Mouse (Mus musculus): Measurements from ENCODE around the gene Josd1. TPM values are rescaled to one million over a fixed set of nuclear protein-coding genes. Genes with fewer than 3 reads are reported as not detected.
A peak's percentile ranks its signal among the peaks of the same experiment; 100 is the strongest.

Gene Josd1
- polyA plus RNA-seq, 1 experiment from 2014 or later = 18.6 TPM

DNA sequence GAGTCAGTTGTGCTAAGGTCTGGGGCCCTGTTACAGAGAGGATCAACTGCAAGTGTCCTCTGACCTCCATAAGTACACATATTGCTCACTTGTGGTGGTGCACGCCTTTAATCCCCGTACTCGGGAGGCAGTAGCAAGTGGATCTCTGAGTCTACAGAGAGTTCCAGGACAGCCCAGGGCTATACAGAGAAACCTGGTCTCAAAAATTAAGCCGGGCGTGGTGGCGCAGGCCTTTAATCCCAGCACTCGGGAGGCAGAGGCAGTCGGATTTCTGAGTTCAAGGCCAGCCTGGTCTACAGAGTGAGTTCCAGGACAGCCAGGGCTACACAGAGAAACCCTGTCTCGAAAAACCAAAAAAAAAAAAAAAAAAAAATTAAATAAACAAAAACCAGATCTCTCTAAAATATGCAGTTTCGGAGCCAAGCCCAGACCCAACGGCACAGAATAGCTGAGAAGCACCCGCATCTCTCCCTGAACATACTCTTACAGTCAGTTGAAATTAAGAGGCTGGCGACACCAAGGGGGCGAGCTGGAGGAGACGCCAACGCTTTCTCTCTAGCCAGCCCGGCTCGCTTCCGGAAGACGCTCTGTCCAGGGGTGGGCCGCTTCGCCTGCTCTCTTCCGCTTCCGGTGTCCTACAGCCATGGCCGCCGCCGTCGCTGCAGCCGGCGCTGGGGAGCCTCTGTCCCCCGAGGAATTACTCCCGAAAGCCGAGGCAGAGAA lies 17.3 kb downstream of the Josd1 start, which contains the start of gene Tomm22:
Gene Tomm22 (plus strand): TSS at position 613 of the 723 bp plus-strand sequence.
- Histone ChIP-seq H3K27ac (peak within 1 kb of the TSS; percentile 92), H3K36me3 (peaks cover 68% of the 10 kb centered on the region), H3K9me3 (no peaks in the 10 kb centered on the region), H3K27me3 (ENCODE audit: insufficient read depth, poor library complexity, severe bottlenecking) (no peaks in the 10 kb centered on the region), H3K4me3 (peak within 1 kb of the TSS; percentile 97), H3K4me1 (replicated peaks) (peaks cover 6% of the 10 kb centered on the region)
- peak; percentile 91 for DNase-seq (ENCODE audit: low spot score)
- 20% methylated on average over 33 of the region's 33 CpGs for WGBS

GRCm38 (mm10) chr15:79669195-79669594 lies 18.5 kb downstream of the Josd1 start:
- no peak for DNase-seq (ENCODE audit: low spot score)
- WGBS = 80% methylated on average over 10 of the region's 10 CpGs
- no peak overlapping the region for H3K4me3 ChIP-seq
- H3K27ac ChIP-seq = no peak overlapping the region
- H3K9me3 ChIP-seq = no peaks in the 10 kb centered on the region
- peaks cover 6% of the 10 kb centered on the region for H3K4me1 ChIP-seq (replicated peaks)
- no peaks in the 10 kb centered on the region for H3K27me3 ChIP-seq (ENCODE audit: insufficient read depth, poor library complexity, severe bottlenecking)
- peaks cover 67% of the 10 kb centered on the region for H3K36me3 ChIP-seq

DNA sequence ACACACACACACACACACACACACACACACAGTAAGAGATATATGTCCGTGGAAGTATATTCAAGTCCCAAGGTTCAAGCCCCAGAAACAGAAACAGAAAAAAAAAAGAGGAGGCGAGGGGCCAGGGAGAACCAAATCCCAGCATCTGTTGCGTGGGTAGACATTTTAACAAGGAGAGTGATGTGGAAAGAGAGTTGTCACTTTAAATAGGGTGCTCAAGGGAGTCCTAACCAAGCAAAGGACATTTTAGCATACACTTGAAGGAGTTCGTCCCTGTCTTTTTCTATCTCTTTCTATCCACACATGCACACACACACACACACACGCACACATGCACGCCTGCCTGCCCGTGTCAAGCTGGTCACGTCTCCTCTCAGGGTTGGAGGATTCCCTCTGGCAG lies 23.1 kb downstream of the Josd1 start:
- peaks cover 6% of the 10 kb centered on the region; the same call in 1 of the 2 replicates for H3K9me3 ChIP-seq
- 91% methylated on average over 8 of the region's 8 CpGs for WGBS
- H3K27me3 ChIP-seq (ENCODE audit: insufficient read depth, poor library complexity, severe bottlenecking) = no peaks in the 10 kb centered on the region
- peaks cover 71% of the 10 kb centered on the region for H3K36me3 ChIP-seq
- H3K4me3 ChIP-seq = no peak overlapping the region
- peaks cover 8% of the 10 kb centered on the region for H3K4me1 ChIP-seq (replicated peaks)
- H3K27ac ChIP-seq = no peak overlapping the region
- DNase-seq (ENCODE audit: low spot score) = no peak

DNA sequence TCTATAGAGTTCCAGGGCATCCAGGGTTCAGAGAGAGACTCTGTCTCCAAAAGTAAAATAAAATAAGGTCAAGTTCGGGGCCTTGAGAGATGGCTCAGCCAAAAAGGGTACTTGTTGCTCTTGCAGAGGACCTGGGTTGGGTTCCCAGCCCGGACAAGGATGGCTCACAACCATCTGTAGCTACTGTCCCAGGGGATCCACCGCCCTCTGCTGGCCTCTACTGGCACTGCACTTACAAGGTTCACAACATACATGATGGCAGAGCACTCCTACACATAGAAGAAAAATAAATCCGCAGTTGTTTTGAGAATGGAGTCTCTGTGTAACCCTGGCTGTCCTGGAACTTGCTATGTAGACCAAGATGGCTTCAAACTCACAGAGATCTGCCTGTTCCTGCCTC lies 25.9 kb downstream of the Josd1 start:
- DNase-seq (ENCODE audit: low spot score) = peak; percentile 35
- WGBS = 74% methylated on average over 4 of the region's 4 CpGs
- Histone ChIP-seq H3K4me1 (replicated peaks) (peaks cover 19% of the 10 kb centered on the region), H3K36me3 (peaks cover 55% of the 10 kb centered on the region), H3K4me3 (no peak overlapping the region), H3K9me3 (peaks cover 6% of the 10 kb centered on the region; the same call in 1 of the 2 replicates), H3K27me3 (ENCODE audit: insufficient read depth, poor library complexity, severe bottlenecking) (no peaks in the 10 kb centered on the region), H3K27ac (no peak overlapping the region)

- peaks cover 19% of the 10 kb centered on the region for H3K4me1 ChIP-seq (replicated peaks)
- under 1% methylated on average over 55 of the region's 55 CpGs for WGBS
- H3K4me3 ChIP-seq = peak within 1 kb of the TSS; percentile 84
- peak; percentile 98 for DNase-seq (ENCODE audit: low spot score)
- H3K9me3 ChIP-seq = peaks cover 6% of the 10 kb centered on the region; the same call in 1 of the 2 replicates
- H3K27me3 ChIP-seq (ENCODE audit: insufficient read depth, poor library complexity, severe bottlenecking) = no peaks in the 10 kb centered on the region
- peak within 1 kb of the TSS; percentile 100 for H3K27ac ChIP-seq
- peaks cover 28% of the 10 kb centered on the region for H3K36me3 ChIP-seq
These were observed 29.0 kb downstream of the Josd1 start, which contains the start of the genes Fam227a and Cby1 for GRCm38 (mm10) chr15:79658531-79659375. TSS of gene Fam227a (minus strand) at chr15:79658956. TSS of gene Cby1 (plus strand) at chr15:79659199.

DNA sequence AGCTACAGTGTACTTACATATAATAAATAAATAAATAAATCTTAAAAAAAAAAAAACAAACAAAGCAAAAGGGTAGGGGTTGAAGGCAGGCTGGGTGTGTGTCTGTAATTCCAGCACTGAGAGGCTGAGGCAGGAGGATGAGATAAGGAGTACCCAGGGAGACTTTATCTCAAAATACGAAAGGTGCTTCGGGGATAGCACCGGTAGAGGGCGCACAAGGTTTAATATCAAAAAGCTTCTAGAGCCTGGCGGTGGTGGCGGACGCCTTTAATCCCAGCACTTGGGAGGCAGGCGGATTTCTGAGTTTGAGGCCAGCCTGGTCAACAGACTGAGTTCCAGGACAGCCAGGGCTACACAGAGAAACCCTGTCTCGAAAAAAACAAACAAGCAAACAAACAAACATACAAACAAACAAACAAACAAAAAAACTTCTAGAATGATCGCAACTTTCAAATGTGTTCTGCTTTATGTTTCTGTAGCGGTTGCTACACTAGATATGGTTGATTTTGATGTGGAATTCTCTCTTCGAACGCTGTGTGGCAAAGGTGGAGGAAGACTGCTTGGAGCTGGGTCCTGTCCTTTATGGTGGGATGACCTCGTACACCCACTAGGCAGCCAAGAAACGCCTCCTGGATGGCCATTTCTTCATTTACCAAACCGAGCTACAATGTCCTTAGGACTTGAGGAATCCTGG lies 29.7 kb downstream of the Josd1 start:
- H3K27me3 ChIP-seq (ENCODE audit: insufficient read depth, poor library complexity, severe bottlenecking) = no peaks in the 10 kb centered on the region
- H3K9me3 ChIP-seq = peaks cover 6% of the 10 kb centered on the region; the same call in 1 of the 2 replicates
- peaks cover 19% of the 10 kb centered on the region for H3K4me1 ChIP-seq (replicated peaks)
- WGBS = 4% methylated on average over 16 of the region's 16 CpGs
- peaks cover 29% of the 10 kb centered on the region for H3K36me3 ChIP-seq
- H3K4me3 ChIP-seq = peak overlapping the region; percentile 84
- DNase-seq (ENCODE audit: low spot score) = peak; percentile 85
- peak overlapping the region; percentile 100 for H3K27ac ChIP-seq

- H3K36me3 ChIP-seq = peaks cover 26% of the 10 kb centered on the region
- H3K9me3 ChIP-seq = 0 out of 2 replicates have a peak, but pooled peaks cover 6% of the 10 kb centered on the region
- WGBS = 95% methylated on average over 14 of the region's 14 CpGs
- H3K27ac ChIP-seq = no peak overlapping the region
- H3K27me3 ChIP-seq (ENCODE audit: insufficient read depth, poor library complexity, severe bottlenecking) = no peaks in the 10 kb centered on the region
- no peak overlapping the region for H3K4me3 ChIP-seq
- no peak for DNase-seq (ENCODE audit: low spot score)
- peaks cover 19% of the 10 kb centered on the region for H3K4me1 ChIP-seq (replicated peaks)
These were observed 31.3 kb downstream of the Josd1 start for GRCm38 (mm10) chr15:79656451-79656850.

DNA sequence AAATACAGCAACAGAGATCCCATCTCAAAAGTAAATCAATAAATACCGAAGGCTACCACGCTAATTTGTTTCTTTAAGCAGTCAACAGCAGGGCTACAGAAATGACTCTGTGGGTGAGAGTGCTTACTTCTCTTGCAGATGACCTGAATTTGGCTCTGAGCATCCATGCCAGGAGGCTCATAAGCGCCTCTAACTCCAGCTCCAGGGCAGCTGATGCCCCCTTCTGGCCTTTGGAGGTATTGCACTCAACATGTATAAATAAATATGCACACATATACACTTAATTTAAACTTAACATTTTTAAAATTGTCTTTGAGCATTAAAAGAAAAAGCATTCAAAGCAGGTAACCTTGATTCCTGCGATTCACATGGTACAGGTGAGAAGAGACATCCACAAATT lies 36.2 kb downstream of the Josd1 start:
- no peaks in the 10 kb centered on the region for H3K27me3 ChIP-seq (ENCODE audit: insufficient read depth, poor library complexity, severe bottlenecking)
- H3K4me3 ChIP-seq = no peak overlapping the region
- no peak overlapping the region for H3K27ac ChIP-seq
- H3K9me3 ChIP-seq = 0 out of 2 replicates have a peak, but pooled peaks cover 4% of the 10 kb centered on the region
- DNase-seq (ENCODE audit: low spot score) = no peak
- peaks cover 52% of the 10 kb centered on the region for H3K36me3 ChIP-seq
- WGBS = 73% methylated on average over 4 of the region's 4 CpGs
- no peaks in the 10 kb centered on the region for H3K4me1 ChIP-seq (replicated peaks)

DNA sequence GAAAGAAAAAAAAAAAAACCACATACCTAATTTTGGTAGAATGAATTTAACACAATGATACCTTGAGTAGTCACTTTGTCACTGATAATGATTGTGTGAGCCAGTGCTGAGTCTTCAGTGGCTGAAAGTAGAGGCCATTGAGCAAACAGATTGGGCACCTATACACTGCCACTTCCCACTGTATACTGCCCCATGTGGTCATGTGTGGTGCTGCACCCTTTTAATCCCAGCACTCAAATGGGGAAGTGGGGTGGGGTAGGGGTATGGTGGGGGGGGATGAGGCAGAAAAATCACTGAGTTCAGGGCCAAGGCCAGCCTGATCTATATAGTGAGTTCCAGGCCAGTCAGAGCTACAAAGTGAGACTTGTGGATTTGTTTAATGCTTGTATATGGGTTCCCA lies 37.1 kb downstream of the Josd1 start:
- no peaks in the 10 kb centered on the region for H3K4me1 ChIP-seq (replicated peaks)
- H3K27me3 ChIP-seq (ENCODE audit: insufficient read depth, poor library complexity, severe bottlenecking) = no peaks in the 10 kb centered on the region
- H3K9me3 ChIP-seq = 0 out of 2 replicates have a peak, but pooled peaks cover 4% of the 10 kb centered on the region
- H3K27ac ChIP-seq = no peak overlapping the region
- peaks cover 54% of the 10 kb centered on the region for H3K36me3 ChIP-seq
- H3K4me3 ChIP-seq = no peak overlapping the region
- peak; percentile 49 for DNase-seq (ENCODE audit: low spot score)

GRCm38 (mm10) chr15:79648130-79648529 lies 39.6 kb downstream of the Josd1 start:
- Histone ChIP-seq H3K4me1 (replicated peaks) (no peaks in the 10 kb centered on the region), H3K27ac (no peak overlapping the region), H3K36me3 (peaks cover 61% of the 10 kb centered on the region), H3K9me3 (0 out of 2 replicates have a peak, but pooled peaks cover 4% of the 10 kb centered on the region), H3K4me3 (no peak overlapping the region), H3K27me3 (ENCODE audit: insufficient read depth, poor library complexity, severe bottlenecking) (no peaks in the 10 kb centered on the region)
- no peak for DNase-seq (ENCODE audit: low spot score)
- WGBS = 87% methylated on average over 12 of the region's 12 CpGs

DNA sequence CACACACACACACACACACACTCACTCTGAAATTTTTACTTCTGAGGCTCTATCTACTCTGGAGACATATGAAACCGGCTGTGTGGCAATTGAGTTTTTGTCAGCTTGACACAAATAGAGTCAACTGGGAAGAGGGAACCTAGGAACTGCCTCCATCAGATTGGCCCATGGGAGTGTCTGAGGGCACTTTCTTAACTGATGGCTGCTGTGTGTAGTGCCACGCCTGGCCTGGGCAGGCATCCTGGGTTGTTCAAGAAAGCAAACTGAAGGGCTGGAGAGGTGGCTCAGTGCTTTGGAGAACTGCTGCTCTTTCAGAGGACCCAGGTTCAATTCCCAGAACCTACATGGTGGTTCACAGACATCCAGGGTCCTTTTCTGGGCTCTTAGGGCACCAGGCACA lies 42.2 kb downstream of the Josd1 start:
- H3K36me3 ChIP-seq = peaks cover 63% of the 10 kb centered on the region
- DNase-seq (ENCODE audit: low spot score) = no peak

DNA sequence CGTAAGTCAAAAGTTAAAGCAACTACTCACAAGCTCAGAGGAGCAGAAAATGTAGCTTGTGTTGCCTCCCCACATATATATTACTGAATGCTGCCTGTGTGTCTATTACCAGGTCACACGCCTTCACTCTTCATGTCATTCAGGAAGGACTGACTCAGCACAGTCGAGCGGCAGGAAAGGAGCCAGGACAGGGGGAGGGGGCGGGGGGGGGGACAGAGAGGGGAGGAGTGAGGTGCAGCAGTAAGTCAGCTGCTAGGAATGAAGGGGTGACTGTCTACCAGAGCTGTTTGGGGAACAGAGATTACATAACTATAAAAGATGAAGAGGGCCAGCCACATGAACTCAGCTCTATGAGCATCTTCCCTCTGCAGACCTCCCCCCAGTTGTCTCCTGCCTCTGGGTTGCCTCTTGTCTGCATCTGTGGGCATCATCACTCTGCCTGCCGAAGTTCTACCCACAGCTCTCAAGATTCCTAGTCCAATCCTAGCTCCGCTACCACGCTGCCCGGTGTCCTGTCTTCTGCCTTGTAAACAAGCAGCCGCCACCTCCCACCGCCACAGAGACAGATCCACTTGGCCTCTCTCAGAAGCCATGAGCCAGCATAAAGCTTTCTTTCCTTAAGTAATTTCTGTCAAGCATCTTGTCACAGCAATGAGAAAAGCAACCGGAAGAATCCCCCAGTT lies 46.4 kb downstream of the Josd1 start:
- Histone ChIP-seq H3K4me3 (no peak overlapping the region), H3K9me3 (no peaks in the 10 kb centered on the region), H3K27me3 (ENCODE audit: insufficient read depth, poor library complexity, severe bottlenecking) (no peaks in the 10 kb centered on the region), H3K4me1 (replicated peaks) (no peaks in the 10 kb centered on the region), H3K36me3 (peaks cover 60% of the 10 kb centered on the region), H3K27ac (no peak overlapping the region)
- 79% methylated on average over 12 of the region's 12 CpGs for WGBS
- DNase-seq (ENCODE audit: low spot score) = no peak

More for the DNA sequence above, 42.2 kb downstream of the Josd1 start:
- Histone ChIP-seq H3K27me3 (ENCODE audit: insufficient read depth, poor library complexity, severe bottlenecking) (no peaks in the 10 kb centered on the region), H3K4me1 (replicated peaks) (no peaks in the 10 kb centered on the region), H3K9me3 (no peaks in the 10 kb centered on the region), H3K4me3 (no peak overlapping the region), H3K27ac (no peak overlapping the region)
- 82% methylated on average over 2 of the region's 2 CpGs for WGBS

Measured in hindbrain, embryonic 10.5 days (tissue).